Comparison of ENCODE assay signal across 8 mouse cellular contexts in the genomic region with DNA sequence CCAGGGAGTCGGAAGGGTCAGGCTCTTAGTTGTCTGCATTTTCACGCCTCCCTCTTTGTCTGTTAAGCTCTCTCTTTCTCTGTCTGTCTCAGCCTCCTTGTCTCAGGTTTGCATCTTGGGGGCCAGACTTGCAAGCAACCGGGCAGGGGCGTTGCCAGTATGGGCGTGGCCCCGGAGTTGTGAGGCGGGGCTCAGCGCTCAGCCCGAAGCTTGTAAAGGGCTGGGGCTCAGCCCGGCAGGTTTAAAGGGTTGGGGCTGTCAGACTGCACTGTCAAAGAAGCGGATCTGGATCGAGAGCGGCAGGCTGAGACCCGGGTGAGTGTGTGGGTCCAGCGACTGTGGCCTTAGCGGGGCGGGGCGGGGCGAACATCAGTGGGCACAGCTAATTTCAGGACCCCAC. TPM values are rescaled to one million over a fixed set of nuclear protein-coding genes. Genes with fewer than 3 reads are reported as not detected.
DNase-seq lines count a peak whose midpoint lies in the region; ATAC-seq and TF ChIP-seq lines count a peak whose summit lies in the region.

Gene Cyp4f39 (plus strand): TSS at position 242 of the 400 bp plus-strand sequence.

- no peak within 1 kb of the TSS for H3K27ac ChIP-seq in testis, adult 2 months (ENCODE audit: control insufficient read depth, insufficient read depth, low read depth, low read length)
- no peak within 1 kb of the TSS for H3K27ac ChIP-seq in embryonic facial prominence, embryonic 14.5 days (replicated peaks; ENCODE audit: low read depth, low read length)
- H3K27ac ChIP-seq in hindbrain, embryonic 13.5 days = no peak within 1 kb of the TSS
- no peak within 1 kb of the TSS for H3K27ac ChIP-seq in small intestine, adult 2 months (ENCODE audit: insufficient read depth, low read depth, low read length)
- no peak within 1 kb of the TSS for H3K27ac ChIP-seq in layer of hippocampus, adult 2 months

- TF ChIP-seq CTCF in testis, adult 2 months (IDR thresholded peaks at IDR 0.05; ENCODE audit: control insufficient read depth, insufficient read depth, insufficient replicate concordance, low read depth, low read length) = no peak
- no peak for TF ChIP-seq CTCF in lung, adult 2 months (IDR thresholded peaks at IDR 0.05; ENCODE audit: insufficient read depth, low read length)
- TF ChIP-seq CTCF in small intestine, adult 2 months (IDR thresholded peaks at IDR 0.05; ENCODE audit: extremely low read depth, insufficient read length, insufficient replicate concordance, low read depth, low read length) = no peak
- no peak for TF ChIP-seq CTCF in layer of hippocampus, adult 2 months (conservative IDR thresholded peaks at IDR 0.05)

- TF ChIP-seq POLR2A in testis, adult 2 months (IDR thresholded peaks at IDR 0.05; ENCODE audit: control insufficient read depth, low read depth, low read length) = no peak
- no peak for TF ChIP-seq POLR2A in lung, adult 2 months (IDR thresholded peaks at IDR 0.05; ENCODE audit: borderline replicate concordance, extremely low read depth, low read depth, low read length)
- no peak for TF ChIP-seq POLR2A in small intestine, adult 2 months (IDR thresholded peaks at IDR 0.05; ENCODE audit: low read depth, low read length)

- WGBS in embryonic facial prominence, embryonic 14.5 days = 2% methylated on average over 17 of the region's 19 CpGs
- 3% methylated on average over 19 of the region's 19 CpGs for whole genome bisulfite sequencing in hindbrain, embryonic 13.5 days
- 4% methylated on average over 19 of the region's 19 CpGs for WGBS in lung, adult 2 months
- 5% methylated on average over 19 of the region's 19 CpGs for WGBS in small intestine, adult 2 months

- peak within 1 kb of the TSS; percentile 62 for H3K4me2 ChIP-seq in embryonic facial prominence, embryonic 14.5 days (ENCODE audit: low read depth, low read length)
- peak within 1 kb of the TSS; percentile 60 for H3K4me2 ChIP-seq in hindbrain, embryonic 13.5 days

- no peaks in the 10 kb centered on the region for H3K36me3 ChIP-seq in testis, adult 2 months (ENCODE audit: control insufficient read depth, insufficient read depth, low read length)
- no peaks in the 10 kb centered on the region for H3K36me3 ChIP-seq in embryonic facial prominence, embryonic 14.5 days (ENCODE audit: control insufficient read depth, insufficient read depth, low read length)
- H3K36me3 ChIP-seq in hindbrain, embryonic 13.5 days = no peaks in the 10 kb centered on the region
- H3K36me3 ChIP-seq in small intestine, adult 2 months (ENCODE audit: control insufficient read depth, insufficient read depth, low read length) = no peaks in the 10 kb centered on the region

- peak; percentile 57; the same call in 1 of the 2 replicates for ATAC-seq in embryonic facial prominence, embryonic 14.5 days (ENCODE audit: low read depth)
- ATAC-seq in hindbrain, embryonic 13.5 days (ENCODE audit: low FRiP score) = no peak

- DNase-seq in testis, postnatal 14 days (ENCODE audit: low spot score) = no peak
- peak; percentile 68 for DNase-seq in embryonic facial prominence, embryonic 14.5 days (ENCODE audit: low spot score)
- peak; percentile 32 for DNase-seq in lung, adult 2 months
- DNase-seq in layer of hippocampus, adult 2 months (ENCODE audit: low spot score in 2 of 2) = no peak
- DNase-seq in left cerebral cortex, adult 11 months (ENCODE audit: low spot score) = no peak

- H3K27me3 ChIP-seq in testis, adult 2 months (ENCODE audit: control insufficient read depth, insufficient read depth, low read length) = no peaks in the 10 kb centered on the region; the same call in 1 of the 2 replicates
- H3K27me3 ChIP-seq in embryonic facial prominence, embryonic 14.5 days (replicated peaks; ENCODE audit: control insufficient read depth, insufficient read depth, low read length) = peaks cover 8% of the 10 kb centered on the region
- peaks cover 25% of the 10 kb centered on the region for H3K27me3 ChIP-seq in hindbrain, embryonic 13.5 days
- peaks cover 8% of the 10 kb centered on the region; the same call in 1 of the 2 replicates for H3K27me3 ChIP-seq in small intestine, adult 2 months (ENCODE audit: control insufficient read depth, insufficient read depth, low read length)

- no peak within 1 kb of the TSS for H3K9ac ChIP-seq in embryonic facial prominence, embryonic 14.5 days (ENCODE audit: low read depth, low read length)
- peak within 1 kb of the TSS; percentile 62 for H3K9ac ChIP-seq in hindbrain, embryonic 13.5 days

- H3K9me3 ChIP-seq in embryonic facial prominence, embryonic 14.5 days (ENCODE audit: control insufficient read depth, low read length) = 0 out of 2 replicates have a peak, but pooled peaks cover 5% of the 10 kb centered on the region
- no peaks in the 10 kb centered on the region for H3K9me3 ChIP-seq in hindbrain, embryonic 13.5 days

- peak within 1 kb of the TSS; percentile 12 for H3K4me3 ChIP-seq in testis, adult 2 months (ENCODE audit: control insufficient read depth, low read depth, low read length)
- peak within 1 kb of the TSS; percentile 30 for H3K4me3 ChIP-seq in embryonic facial prominence, embryonic 14.5 days (ENCODE audit: low read depth, low read length)
- peak within 1 kb of the TSS; percentile 33 for H3K4me3 ChIP-seq in hindbrain, embryonic 13.5 days
- no peak within 1 kb of the TSS for H3K4me3 ChIP-seq in lung, adult 2 months (replicated peaks; ENCODE audit: extremely low read depth, low read depth, low read length)
- H3K4me3 ChIP-seq in small intestine, adult 2 months (ENCODE audit: low read depth, low read length) = peak within 1 kb of the TSS; percentile 19; the same call in 1 of the 2 replicates
- H3K4me3 ChIP-seq in layer of hippocampus, adult 2 months = no peak within 1 kb of the TSS

- peaks cover 4% of the 10 kb centered on the region for H3K4me1 ChIP-seq in testis, adult 2 months (ENCODE audit: control insufficient read depth, insufficient read depth, low read length)
- H3K4me1 ChIP-seq in embryonic facial prominence, embryonic 14.5 days (ENCODE audit: control insufficient read depth, insufficient read depth, low read length) = no peaks in the 10 kb centered on the region
- H3K4me1 ChIP-seq in hindbrain, embryonic 13.5 days (replicated peaks) = peaks cover 8% of the 10 kb centered on the region
- no peaks in the 10 kb centered on the region for H3K4me1 ChIP-seq in lung, adult 2 months (ENCODE audit: control insufficient read depth, insufficient read depth, low read length)
- H3K4me1 ChIP-seq in small intestine, adult 2 months (ENCODE audit: control insufficient read depth, insufficient read depth, insufficient read length, low read length) = peaks cover 11% of the 10 kb centered on the region

RNA-seq across cellular contexts. Expression of gene Cyp4f39, which starts in this region (rescaled TPM):
- polyA plus RNA-seq in testis, adult 2 months (2012; rRNA removed) = 67.7 and 68.8 TPM in 2 replicates
- polyA plus RNA-seq in embryonic facial prominence, embryonic 14.5 days (2014; fragmentation: Nextera tagmentation; extraction: Ambion mirVana) = 4.8 and 6.2 TPM in 2 replicates
- polyA plus RNA-seq in hindbrain, embryonic 13.5 days (2015; fragmentation: Nextera tagmentation; extraction: Ambion mirVana) = 1.3 and 1.4 TPM in 2 replicates
- 4.0 and 18.7 TPM in 2 replicates for polyA plus RNA-seq in lung, adult 2 months (2012; rRNA removed)
- 0.65 and 1.0 TPM in 2 replicates for polyA plus RNA-seq in small intestine, adult 2 months (2012; rRNA removed)
- not detected for total RNA-seq in layer of hippocampus, adult 2 months (2021)

Comparison
In these comparisons a context has a peak if more than half of its experiments do, and no peak if none do; other contexts are left out.
1. H3K4me3 ChIP-seq: peak in testis, adult 2 months (single experiment), embryonic facial prominence, embryonic 14.5 days (single experiment), hindbrain, embryonic 13.5 days (single experiment) and small intestine, adult 2 months (single experiment); none in lung, adult 2 months (single experiment) and layer of hippocampus, adult 2 months (single experiment).
2. DNase-seq: peak in embryonic facial prominence, embryonic 14.5 days (single experiment) and lung, adult 2 months (single experiment); none in testis, postnatal 14 days (single experiment), layer of hippocampus, adult 2 months (0 of 2) and left cerebral cortex, adult 11 months (single experiment).